Mouse (Mus musculus) lung, postnatal 0 days (tissue): Measurements from ENCODE around the gene Cela1. TPM values are rescaled to one million over a fixed set of nuclear protein-coding genes. Genes with fewer than 3 reads are reported as not detected.

Source experiments
- ATAC-seq: fragments of 200-750 bp; cut with Nextera tagmentation; 2 replicates; pipeline ENCODE4 v1.8.0; 2017; ENCODE audit warnings: moderate library complexity
- DNase-seq: peaks from one replicate; pipeline ENCODE4 v3.0.0-alpha.2; 2016; ENCODE audit warnings: low spot score
- H3K27ac ChIP-seq: fragments of 300-500 bp; sonication (generic); 2 replicates; pipeline ENCODE4 v1.5.1; 2014; ENCODE audit warnings: antibody characterized with exemption, mild to moderate bottlenecking, low read length, mixed read lengths
- H3K27me3 ChIP-seq: fragments of 300-500 bp; sonication (generic); replicated peaks from 2 replicates; pipeline ENCODE4 v1.6.1; 2014; ENCODE audit warnings: low read length, mixed read lengths; ENCODE audit not compliant: insufficient read depth
- H3K36me3 ChIP-seq: fragments of 300-500 bp; sonication (generic); 2 replicates; pipeline ENCODE4 v1.6.1; 2014; ENCODE audit warnings: low read length, mixed read lengths; ENCODE audit not compliant: insufficient read depth
- H3K4me1 ChIP-seq: fragments of 300-500 bp; sonication (generic); 2 replicates; pipeline ENCODE4 v1.6.1; 2014; ENCODE audit warnings: antibody characterized with exemption, low read depth, low read length, mixed read lengths; ENCODE audit not compliant: insufficient read depth
- H3K4me2 ChIP-seq: fragments of 300-500 bp; sonication (generic); replicated peaks from 2 replicates; pipeline ENCODE4 v1.6.1; 2014; ENCODE audit warnings: low read depth, mild to moderate bottlenecking, low read length, moderate library complexity, mixed read lengths
- H3K4me3 ChIP-seq: fragments of 300-500 bp; sonication (generic); 2 replicates; pipeline ENCODE4 v1.5.1; 2014; ENCODE audit warnings: low read depth, low read length
- H3K9ac ChIP-seq: fragments of 300-500 bp; sonication (generic); replicated peaks from 2 replicates; pipeline ENCODE4 v1.6.1; 2014; ENCODE audit warnings: low read depth, mild to moderate bottlenecking
- H3K9me3 ChIP-seq: fragments of 300-500 bp; sonication (generic); 2 replicates; pipeline ENCODE4 v1.6.1; 2016; ENCODE audit warnings: low read length, mixed read lengths
- CTCF ChIP-seq: IDR thresholded peaks from 2 replicates; pipeline ENCODE4 v1.5.1; 2016; ENCODE audit warnings: antibody characterized with exemption, mild to moderate bottlenecking
- EP300 ChIP-seq: IDR thresholded peaks from 2 replicates; pipeline ENCODE4 v1.6.1; 2016; ENCODE audit warnings: antibody characterized with exemption, mild to moderate bottlenecking, control low read depth
- WGBS: fragments of 180-500 bp; shearing (Covaris S2); extraction: QIAGEN DNeasy Blood & Tissue Kit; methylation state at CpG from one replicate; pipeline ENCODE4 v1.1.7; 2014; 5-methylcytosine and 5-hydroxymethylcytosine counted together
- polyA plus RNA-seq: library from polyadenylated mRNA; unstranded; fragments of >200 nt; fragmentation: Nextera tagmentation; extraction: Ambion mirVana; gene quantifications from 2 replicates; pipeline ENCODE4 v1.2.1, GENCODE M21; 2015

Gene Cela1
- polyA plus RNA-seq, 1 experiment from 2014 or later = 11.4 TPM

GRCm38 (mm10) chr15:100637661-100638060 lies 50.1 kb downstream of the Cela1 start:
- H3K9me3 ChIP-seq = no peaks in the 10 kb centered on the region
- WGBS = 17% methylated on average over 6 of the region's 6 CpGs
- peak overlapping the region; percentile 93 for H3K4me2 ChIP-seq
- H3K27me3 ChIP-seq = no peaks in the 10 kb centered on the region
- H3K4me1 ChIP-seq = peaks cover 3% of the 10 kb centered on the region; the same call in 1 of the 2 replicates
- H3K27ac ChIP-seq = no peak overlapping the region
- ATAC-seq = no peak
- H3K9ac ChIP-seq = no peak overlapping the region
- no peak overlapping the region for H3K4me3 ChIP-seq
- H3K36me3 ChIP-seq = no peaks in the 10 kb centered on the region
- peak; percentile 61 for DNase-seq
- peak; percentile 63 for TF ChIP-seq CTCF
- TF ChIP-seq EP300 = no peak

- peak; percentile 71 for DNase-seq
Measured at GRCm38 (mm10) chr15:100636700-100637501, 50.8 kb downstream of the Cela1 start, which contains the start of gene Smagp. TSS of gene Smagp (minus strand) at chr15:100636940.

DNA sequence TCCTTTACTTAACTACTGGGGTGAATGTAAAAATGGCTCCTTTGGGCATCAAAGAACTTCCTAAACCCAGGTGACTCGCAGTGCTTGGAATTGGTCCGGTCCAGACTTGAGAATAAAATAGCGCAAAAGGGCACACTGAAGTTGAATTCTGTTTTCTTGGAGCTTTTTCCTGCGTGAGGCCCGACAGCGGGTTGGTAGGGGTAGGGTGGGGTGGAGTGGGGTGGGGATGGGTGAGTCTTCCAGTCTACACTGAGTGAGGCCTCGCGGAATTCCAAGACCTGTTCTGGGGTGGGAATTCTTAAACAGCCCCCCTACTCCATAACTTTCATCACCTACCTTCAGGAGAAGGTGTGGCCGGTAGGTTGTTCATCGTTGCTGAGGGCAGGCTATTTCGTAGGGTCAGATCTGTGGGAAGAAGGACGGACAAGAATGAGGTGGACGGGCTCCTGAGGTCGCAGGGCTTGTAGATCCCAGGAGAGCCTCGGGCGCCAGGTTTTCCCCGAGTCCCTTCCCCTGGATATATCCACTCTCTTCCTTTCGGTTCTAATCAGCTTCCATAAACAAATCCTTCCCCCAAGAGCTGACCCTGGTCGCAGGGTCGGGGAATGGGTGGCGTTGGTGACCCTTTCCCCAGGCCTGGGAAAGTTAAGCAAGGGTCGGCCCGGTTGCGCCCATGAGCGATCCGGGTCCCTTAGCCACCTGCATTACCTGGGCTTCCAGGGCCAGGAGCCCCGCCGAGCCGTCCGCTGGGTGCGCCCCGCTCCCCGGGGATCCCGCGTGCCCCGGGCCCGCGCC lies 51.7 kb downstream of the Cela1 start:
- Histone ChIP-seq H3K36me3 (no peaks in the 10 kb centered on the region), H3K4me2 (peak overlapping the region; percentile 93), H3K27me3 (no peaks in the 10 kb centered on the region), H3K4me3 (peak overlapping the region; percentile 67), H3K27ac (peak overlapping the region; percentile 77), H3K4me1 (peaks cover 3% of the 10 kb centered on the region; the same call in 1 of the 2 replicates), H3K9ac (peak overlapping the region; percentile 73), H3K9me3 (no peaks in the 10 kb centered on the region)
- 4% methylated on average over 37 of the region's 38 CpGs for WGBS
- TF ChIP-seq CTCF (no peak), EP300 (no peak)
- ATAC-seq = 0 out of 2 replicates have a peak, but pooled peaks have one; percentile 0
- DNase-seq = peak; percentile 51

More at GRCm38 (mm10) chr15:100636700-100637501, 50.8 kb downstream of the Cela1 start, which contains the start of gene Smagp:
- H3K27me3 ChIP-seq = no peaks in the 10 kb centered on the region
- TF ChIP-seq EP300 = no peak
- peak; percentile 21; the same call in 1 of the 2 replicates for TF ChIP-seq CTCF
- H3K4me2 ChIP-seq = peak within 1 kb of the TSS; percentile 93
- ATAC-seq = peak; percentile 82
- under 1% methylated on average over 37 of the region's 77 CpGs for WGBS
- H3K9me3 ChIP-seq = no peaks in the 10 kb centered on the region
- peak within 1 kb of the TSS; percentile 73 for H3K9ac ChIP-seq
- H3K4me3 ChIP-seq = peak within 1 kb of the TSS; percentile 67
- H3K27ac ChIP-seq = peak within 1 kb of the TSS; percentile 77
- peaks cover 3% of the 10 kb centered on the region; the same call in 1 of the 2 replicates for H3K4me1 ChIP-seq
- no peaks in the 10 kb centered on the region for H3K36me3 ChIP-seq

DNA sequence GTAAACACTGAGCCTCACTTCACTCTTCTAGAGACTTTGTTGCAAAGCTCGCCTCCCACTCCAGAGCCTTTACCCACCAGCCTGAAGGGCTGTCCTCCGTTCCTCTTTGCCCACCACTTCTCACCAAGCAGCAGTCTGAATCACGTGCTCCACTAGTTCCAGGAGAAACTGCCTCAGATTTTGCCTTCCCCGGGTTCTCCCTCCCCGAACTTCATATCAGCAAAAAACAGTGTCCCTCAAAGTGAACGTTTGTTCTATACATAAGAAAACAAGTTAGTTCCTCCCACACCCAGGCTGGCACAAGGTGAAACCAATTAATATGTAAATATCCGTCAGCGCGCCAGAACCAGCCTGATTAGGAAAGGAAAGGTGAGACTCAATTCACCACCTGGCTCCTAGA lies 52.5 kb downstream of the Cela1 start:
- Histone ChIP-seq H3K9ac (no peak overlapping the region), H3K27ac (peak overlapping the region; percentile 7; the same call in 1 of the 2 replicates), H3K36me3 (no peaks in the 10 kb centered on the region), H3K27me3 (no peaks in the 10 kb centered on the region), H3K4me3 (peak overlapping the region; percentile 67; the same call in 1 of the 2 replicates), H3K4me2 (peak overlapping the region; percentile 93), H3K9me3 (no peaks in the 10 kb centered on the region), H3K4me1 (peaks cover 3% of the 10 kb centered on the region; the same call in 1 of the 2 replicates)
- peak; percentile 44 for DNase-seq
- no peak for TF ChIP-seq EP300
- no peak for TF ChIP-seq CTCF
- 15% methylated on average over 9 of the region's 9 CpGs for WGBS
- ATAC-seq = no peak

DNA sequence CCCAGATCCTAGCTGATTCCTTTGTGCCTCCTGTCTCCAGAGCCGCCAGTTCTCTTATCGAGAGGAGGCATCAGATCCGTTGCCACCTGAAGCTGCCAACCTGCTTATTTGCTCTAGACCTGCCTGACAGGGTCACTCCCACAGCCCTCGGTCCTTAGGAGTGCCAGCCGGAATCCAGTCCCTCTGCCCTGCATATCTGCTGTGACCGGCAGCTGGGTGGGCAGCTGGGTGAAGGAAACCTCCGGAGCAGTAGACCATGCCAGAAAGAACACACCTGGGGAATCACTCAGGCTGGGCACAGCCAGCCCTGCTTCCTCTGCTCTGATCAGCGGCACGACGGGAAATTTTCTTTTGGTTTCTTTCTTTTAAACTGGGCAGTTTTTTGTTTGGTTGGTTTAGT lies 54.4 kb downstream of the Cela1 start:
- WGBS = 57% methylated on average over 10 of the region's 10 CpGs
- H3K9me3 ChIP-seq = no peaks in the 10 kb centered on the region
- no peak overlapping the region for H3K27ac ChIP-seq
- TF ChIP-seq EP300 (no peak), CTCF (no peak)
- H3K4me2 ChIP-seq = no peak overlapping the region
- no peak overlapping the region for H3K9ac ChIP-seq
- DNase-seq (peak; percentile 35), ATAC-seq (no peak)
- H3K36me3 ChIP-seq = no peaks in the 10 kb centered on the region
- H3K4me1 ChIP-seq = peaks cover 3% of the 10 kb centered on the region; the same call in 1 of the 2 replicates
- H3K27me3 ChIP-seq = no peaks in the 10 kb centered on the region
- H3K4me3 ChIP-seq = no peak overlapping the region

DNA sequence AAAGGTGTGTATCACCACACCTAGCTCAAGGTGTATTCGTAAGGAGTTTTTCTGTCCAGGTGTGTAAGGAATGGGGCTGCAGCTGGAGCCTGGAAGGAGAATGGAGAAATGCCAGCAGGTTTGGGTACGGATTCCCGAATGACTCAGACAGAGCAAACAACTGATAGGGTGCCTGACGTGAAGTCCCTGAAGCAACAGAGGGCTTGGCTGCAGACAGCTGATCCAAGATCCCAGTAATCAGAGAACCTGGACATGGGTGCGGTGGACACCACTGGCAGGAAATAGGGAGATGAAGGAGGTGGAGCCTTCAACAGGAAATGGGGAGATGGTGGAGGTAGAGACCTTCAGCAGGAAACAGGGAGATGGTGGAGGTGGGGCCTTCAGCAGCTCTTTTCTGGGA lies 55.4 kb downstream of the Cela1 start:
- ATAC-seq (no peak), DNase-seq (no peak)
- H3K4me3 ChIP-seq = no peak overlapping the region
- peaks cover 8% of the 10 kb centered on the region; the same call in 1 of the 2 replicates for H3K4me1 ChIP-seq
- TF ChIP-seq CTCF (no peak), EP300 (no peak)
- no peak overlapping the region for H3K4me2 ChIP-seq
- no peaks in the 10 kb centered on the region for H3K36me3 ChIP-seq
- 0 out of 2 replicates have a peak overlapping the region, but pooled peaks have one; percentile 2 for H3K27ac ChIP-seq
- H3K9me3 ChIP-seq = no peaks in the 10 kb centered on the region
- 55% methylated on average over 5 of the region's 5 CpGs for WGBS
- no peaks in the 10 kb centered on the region for H3K27me3 ChIP-seq
- no peak overlapping the region for H3K9ac ChIP-seq
